Mouse (Mus musculus): ENCODE data around the gene Hs6st2.
A peak's percentile ranks its signal among the peaks of the same experiment; 100 is the strongest.

DNA sequence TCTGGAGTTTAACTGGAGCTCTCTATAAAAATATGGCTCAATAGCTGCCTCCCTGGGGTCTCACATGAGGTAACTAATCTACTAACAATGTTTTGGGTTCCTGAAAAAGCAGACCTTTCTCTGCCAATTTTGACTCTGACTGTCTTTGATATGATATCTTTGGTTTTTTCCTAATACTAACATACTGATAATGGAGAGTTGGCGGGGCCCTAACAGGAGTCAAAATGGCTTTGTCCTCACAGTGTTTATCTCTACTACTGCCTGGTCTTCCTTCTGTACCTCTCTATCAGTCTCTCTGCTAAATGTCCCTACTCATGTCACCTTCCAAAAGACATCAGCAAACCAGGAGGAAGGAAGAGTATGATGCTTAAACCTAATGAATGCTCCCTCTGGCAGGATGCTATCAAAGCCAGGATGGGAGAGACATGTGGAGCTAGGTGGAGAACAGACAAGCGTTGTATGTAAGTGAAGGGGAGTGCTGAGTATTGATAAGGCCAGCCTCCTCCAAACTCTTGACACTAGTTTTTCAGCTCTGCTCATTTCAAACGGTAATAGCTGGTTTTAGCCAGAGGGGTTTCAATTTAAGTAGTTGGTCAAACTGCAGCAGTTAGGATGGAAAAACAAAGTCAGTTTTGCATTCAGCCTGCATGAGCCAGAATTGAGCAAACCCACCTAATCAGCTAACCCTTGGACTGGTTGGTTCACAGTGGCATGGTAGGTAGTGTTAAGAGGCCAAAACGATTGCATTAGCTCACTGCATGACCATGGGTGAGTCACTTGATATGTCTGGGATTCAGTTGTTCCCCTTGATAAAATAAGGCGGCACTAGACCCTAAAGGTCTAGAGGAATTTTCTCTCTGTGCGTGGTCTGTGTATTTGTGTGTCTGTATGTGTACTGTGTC is 4.6 kb upstream of the Hs6st2 start:
- TF ChIP-seq CTCF (IDR thresholded peaks at IDR 0.05; ENCODE audit: low read depth) = no peak
- TF ChIP-seq EP300 (IDR thresholded peaks at IDR 0.05; ENCODE audit: low read depth) = peak; percentile 49
